ENCODE assay signal across 11 mouse cellular contexts in the genomic region with DNA sequence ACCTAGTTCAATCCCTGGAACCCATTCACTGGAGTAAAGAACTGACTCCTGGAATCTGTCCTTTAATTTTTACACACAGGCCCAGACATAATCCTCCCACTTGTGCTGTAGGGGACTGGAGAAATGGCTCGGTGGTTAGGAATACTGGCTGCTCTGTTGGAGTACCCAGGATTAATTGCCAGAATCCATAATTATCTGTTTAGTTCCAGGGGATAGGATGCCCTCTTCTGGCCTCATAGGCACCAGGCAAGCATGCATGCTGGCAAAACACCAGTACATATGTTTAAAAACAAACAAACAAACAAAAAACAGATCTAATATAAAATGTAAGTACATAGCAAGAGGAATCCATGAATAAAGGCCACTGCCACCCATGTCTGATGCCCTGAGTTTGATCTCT. TPM values are rescaled to one million over a fixed set of nuclear protein-coding genes. Genes with fewer than 3 reads are reported as not detected.
A peak's percentile ranks its signal among the peaks of the same experiment; 100 is the strongest.
DNase-seq lines count a peak whose midpoint lies in the region; ATAC-seq and TF ChIP-seq lines count a peak whose summit lies in the region.
"Had no signal": no experiment of that assay in that cellular context is flagged by ENCODE, and none has a peak within 500 bp of the region (broad histone marks: within the 10 kb centered on the region; RNA-seq: fewer than 3 reads in every experiment).

No protein-coding gene starts in this region.

- no peaks in the 10 kb centered on the region for H3K4me1 ChIP-seq in liver, embryonic 14.5 days (replicated peaks; ENCODE audit: control insufficient read depth in 2 of 2, insufficient read depth in 2 of 2, low read length in 1 of 2)
- no peaks in the 10 kb centered on the region for H3K4me1 ChIP-seq in embryonic fibroblast, embryonic 13.5 days (ENCODE audit: control insufficient read depth, insufficient read depth, low read length)
- H3K4me1 ChIP-seq: limb, embryonic 13.5 days had no signal

- no peak overlapping the region for H3K27ac ChIP-seq in liver, embryonic 14.5 days
- no peak overlapping the region for H3K27ac ChIP-seq in embryonic fibroblast, embryonic 13.5 days (ENCODE audit: insufficient read depth, low read length)
- H3K27ac ChIP-seq: limb, embryonic 13.5 days had no signal

- ATAC-seq in liver, embryonic 14.5 days (ENCODE audit: insufficient read depth) = no peak

- TF ChIP-seq POLR2A in embryonic fibroblast, embryonic 13.5 days (IDR thresholded peaks at IDR 0.05; ENCODE audit: low read depth, low read length) = no peak

- no peaks in the 10 kb centered on the region for H3K9me3 ChIP-seq in liver, embryonic 14.5 days (ENCODE audit: control insufficient read depth, low read length)
- H3K9me3 ChIP-seq: limb, embryonic 13.5 days had no signal

- no peaks in the 10 kb centered on the region for H3K27me3 ChIP-seq in liver, embryonic 14.5 days (ENCODE audit: control insufficient read depth, insufficient read depth, low read length)
- H3K27me3 ChIP-seq: limb, embryonic 13.5 days had no signal

- peak; percentile 29; the same call in 1 of the 2 replicates for TF ChIP-seq CTCF in liver, embryonic 14.5 days (IDR thresholded peaks at IDR 0.05; ENCODE audit: low read depth)
- TF ChIP-seq CTCF in embryonic fibroblast, embryonic 13.5 days (IDR thresholded peaks at IDR 0.05; ENCODE audit: borderline replicate concordance, insufficient read depth, low read length) = peak; percentile 18; the same call in 1 of the 2 replicates

- peaks cover 23% of the 10 kb centered on the region for H3K36me3 ChIP-seq in liver, embryonic 14.5 days (replicated peaks; ENCODE audit: control insufficient read depth, insufficient read depth, low read depth)
- H3K36me3 ChIP-seq: limb, embryonic 13.5 days had no signal

- no peak for TF ChIP-seq EP300 in liver, embryonic 14.5 days (IDR thresholded peaks at IDR 0.05; ENCODE audit: low read depth)

- H3K4me3 ChIP-seq in liver, embryonic 14.5 days (ENCODE audit: insufficient read depth in 1 of 2, low read depth in 2 of 2, low read length in 2 of 2) = no peak overlapping the region
- H3K4me3 ChIP-seq in embryonic fibroblast, embryonic 13.5 days (ENCODE audit: insufficient read depth, low read length) = no peak overlapping the region
- H3K4me3 ChIP-seq: limb, embryonic 13.5 days had no signal

- 43% methylated on average over 1 of the region's 1 CpGs for WGBS in liver, embryonic 14.5 days (ENCODE audit: insufficient replicate concordance)

- peak; percentile 9 for DNase-seq in heart, adult 8-10 months (ENCODE audit: low spot score)
- DNase-seq in heart, adult 18-20 months = no peak
- no peak for DNase-seq in liver, embryonic 14.5 days (ENCODE audit: low read depth in 3 of 3, low spot score in 3 of 3)
- DNase-seq in liver (no peak), NIH3T3 (ENCODE audit: low read depth) (peak; percentile 33)
- DNase-seq in right cerebral cortex, adult 18-20 months = no peak
- DNase-seq: cerebellum, adult 11-12 months; right cerebral cortex, postnatal 25 days; thymus, postnatal 36 days had no signal

- H3K9ac ChIP-seq in liver, embryonic 14.5 days (replicated peaks) = no peak overlapping the region
- H3K9ac ChIP-seq: limb, embryonic 13.5 days had no signal

- no peak overlapping the region for H3K4me2 ChIP-seq in liver, embryonic 14.5 days (ENCODE audit: low read depth)
- H3K4me2 ChIP-seq: limb, embryonic 13.5 days had no signal

RNA-seq across cellular contexts. Expression of gene Lpar6, which starts 43.3 kb away (rescaled TPM):
- total RNA-seq in heart, adult 8-10 months (2022) = 1 to 10 TPM; 2.5 TPM
- 1 to 10 TPM; 1.6 to 2.1 TPM for total RNA-seq in heart, adult 18-20 months (2021)
- 1.8 and 2.3 TPM in 2 replicates for polyA plus RNA-seq in liver, embryonic 14.5 days (2012; rRNA removed)
- 3.2 and 4.1 TPM in 2 replicates for polyA plus RNA-seq in liver, embryonic 14.5 days (2014; fragmentation: Nextera tagmentation; extraction: Ambion mirVana)
- 4.9 and 5.4 TPM in 2 replicates for polyA plus RNA-seq in embryonic fibroblast, embryonic 13.5 days (2011; ENCODE audit: insufficient read length, low read depth, missing spikeins)

RNA-seq across cellular contexts. Expression of gene Rb1, which starts 44.6 kb away (rescaled TPM):
- total RNA-seq in heart, adult 8-10 months (2022) = 10 to 100 TPM; 18.1 to 19.5 (median 18.5) TPM
- 10 to 100 TPM; 17.9 to 23.6 TPM for total RNA-seq in heart, adult 18-20 months (2021)
- polyA plus RNA-seq in liver, embryonic 14.5 days (2012; rRNA removed) = 11.6 and 15.4 TPM in 2 replicates
- polyA plus RNA-seq in liver, embryonic 14.5 days (2014; fragmentation: Nextera tagmentation; extraction: Ambion mirVana) = 22.1 and 30.2 TPM in 2 replicates
- polyA plus RNA-seq in embryonic fibroblast, embryonic 13.5 days (2011; ENCODE audit: insufficient read length, low read depth, missing spikeins) = 16.0 and 21.0 TPM in 2 replicates

Comparison
In these comparisons a context has a peak if more than half of its experiments do, and no peak if none do; other contexts are left out.
1. DNase-seq: peak in heart, adult 8-10 months (single experiment) and NIH3T3 (single experiment); none in heart, adult 18-20 months (0 of 2), liver, embryonic 14.5 days (0 of 3), liver (single experiment) and right cerebral cortex, adult 18-20 months (single experiment).